Mouse (Mus musculus) mesoderm, embryonic 11.5 days (tissue): ENCODE measurements around the gene Arhgap21.

ENCODE experiments used
- DNase-seq: peaks from one replicate; pipeline ENCODE4 v3.0.0-alpha.2; 2012; ENCODE audit warnings: low read depth, low spot score

Arhgap21 gene

GRCm38 (mm10) chr2:20968441-20969200 lies at the start of gene Arhgap21:
TSS of gene Arhgap21 (minus strand) at chr2:20968881.
- DNase-seq: peak; percentile 79

GRCm38 (mm10) chr2:21016589-21016988 lies 47.9 kb upstream of the Arhgap21 start:
- DNase-seq: no peak

GRCm38 (mm10) chr2:21010806-21011397 lies 42.2 kb upstream of the Arhgap21 start:
- peak; percentile 59 for DNase-seq

- DNase-seq: peak; percentile 76
Observed at GRCm38 (mm10) chr2:21010219-21010618, 41.5 kb upstream of the Arhgap21 start.

- no peak for DNase-seq
Observed at GRCm38 (mm10) chr2:21009258-21010140, 40.8 kb upstream of the Arhgap21 start.

- DNase-seq: no peak
Observed at GRCm38 (mm10) chr2:21002538-21002937, 33.9 kb upstream of the Arhgap21 start.

- no peak for DNase-seq
Observed at GRCm38 (mm10) chr2:21001156-21001555, 32.5 kb upstream of the Arhgap21 start.

- DNase-seq: no peak
Observed at GRCm38 (mm10) chr2:20995547-20995946, 26.9 kb upstream of the Arhgap21 start.

GRCm38 (mm10) chr2:20991508-20991907 lies 22.8 kb upstream of the Arhgap21 start:
- no peak for DNase-seq

- DNase-seq: peak; percentile 63
Observed at GRCm38 (mm10) chr2:20990907-20991306, 22.2 kb upstream of the Arhgap21 start.

GRCm38 (mm10) chr2:20990056-20990455 lies 21.4 kb upstream of the Arhgap21 start:
- DNase-seq: no peak

- no peak for DNase-seq
Observed at GRCm38 (mm10) chr2:20987822-20988221, 19.1 kb upstream of the Arhgap21 start.

GRCm38 (mm10) chr2:20978726-20979125 lies 10.0 kb upstream of the Arhgap21 start:
- DNase-seq: no peak

GRCm38 (mm10) chr2:20977051-20977450 lies 8.4 kb upstream of the Arhgap21 start:
- DNase-seq: no peak

GRCm38 (mm10) chr2:20973513-20973912 lies 4.8 kb upstream of the Arhgap21 start:
- DNase-seq: no peak

- no peak for DNase-seq
Observed at GRCm38 (mm10) chr2:20972180-20972579, 3.5 kb upstream of the Arhgap21 start.

- no peak for DNase-seq
Observed at GRCm38 (mm10) chr2:20971628-20972027, 2.9 kb upstream of the Arhgap21 start.

GRCm38 (mm10) chr2:20969201-20970200 lies 820 bp upstream of the Arhgap21 start:
- peak; percentile 97 for DNase-seq

- DNase-seq: no peak
Observed at GRCm38 (mm10) chr2:20967646-20968351, 882 bp downstream of the Arhgap21 start.

- DNase-seq: no peak
Observed at GRCm38 (mm10) chr2:20967101-20967645, 1.5 kb downstream of the Arhgap21 start.
